Mouse (Mus musculus) midbrain, embryonic 15.5 days (tissue): ENCODE results near the gene Lrrn4. TPM values are rescaled to one million over a fixed set of nuclear protein-coding genes. Genes with fewer than 3 reads are reported as not detected.
A peak's percentile ranks its signal among the peaks of the same experiment; 100 is the strongest.

ENCODE experiments used
- ATAC-seq: fragments of 200-750 bp; cut with Nextera tagmentation; replicated peaks from 2 replicates; pipeline ENCODE4 v1.8.0; 2017; ENCODE audit warnings: moderate TSS enrichment
- H3K27ac ChIP-seq: fragments of 300-500 bp; sonication (generic); 2 replicates; pipeline ENCODE4 v1.5.1; 2015; ENCODE audit warnings: mild to moderate bottlenecking, inconsistent platforms
- H3K27me3 ChIP-seq: fragments of 300-500 bp; sonication (generic); replicated peaks from 2 replicates; pipeline ENCODE4 v1.6.1; 2015; ENCODE audit warnings: inconsistent platforms
- H3K36me3 ChIP-seq: fragments of 300-500 bp; sonication (generic); replicated peaks from 2 replicates; pipeline ENCODE4 v1.6.1; 2015; ENCODE audit warnings: inconsistent platforms
- H3K4me1 ChIP-seq: fragments of 300-500 bp; sonication (generic); 2 replicates; pipeline ENCODE4 v1.6.1; 2015; ENCODE audit warnings: inconsistent platforms
- H3K4me2 ChIP-seq: fragments of 300-500 bp; sonication (generic); 2 replicates; pipeline ENCODE4 v1.6.1; 2015; ENCODE audit warnings: inconsistent platforms, mild to moderate bottlenecking, moderate library complexity
- H3K4me3 ChIP-seq: fragments of 300-500 bp; sonication (generic); 2 replicates; pipeline ENCODE4 v1.5.1; 2015; ENCODE audit warnings: mild to moderate bottlenecking, inconsistent platforms
- H3K9ac ChIP-seq: fragments of 300-500 bp; sonication (generic); 2 replicates; pipeline ENCODE4 v1.6.1; 2015; ENCODE audit warnings: mild to moderate bottlenecking, inconsistent platforms
- H3K9me3 ChIP-seq: fragments of 300-500 bp; sonication (generic); 2 replicates; pipeline ENCODE4 v1.6.1; 2016; ENCODE audit warnings: inconsistent platforms
- WGBS: fragments of 180-500 bp; shearing (Covaris S2); methylation state at CpG from one replicate; pipeline ENCODE4 v1.1.7; 2015; ENCODE audit warnings: mixed read lengths; 5-methylcytosine and 5-hydroxymethylcytosine counted together
- polyA plus RNA-seq: library from polyadenylated mRNA; unstranded; fragments of >200 nt; fragmentation: Nextera tagmentation; extraction: Ambion mirVana; gene quantifications from 2 replicates; pipeline ENCODE4 v1.2.1, GENCODE M21; 2015

Lrrn4 gene
- polyA plus RNA-seq, 1 experiment from 2014 or later = 0.40 TPM

GRCm38 (mm10) chr2:132900596-132900995, 19.9 kb upstream of the Lrrn4 start:
- no peak for ATAC-seq
- Histone ChIP-seq H3K36me3 (no peaks in the 10 kb centered on the region), H3K4me2 (no peak overlapping the region), H3K4me1 (no peaks in the 10 kb centered on the region), H3K4me3 (no peak overlapping the region), H3K27ac (no peak overlapping the region), H3K27me3 (no peaks in the 10 kb centered on the region), H3K9ac (no peak overlapping the region), H3K9me3 (no peaks in the 10 kb centered on the region)
- 91% methylated on average over 1 of the region's 1 CpGs for WGBS

GRCm38 (mm10) chr2:132898211-132898610, 17.5 kb upstream of the Lrrn4 start:
- 60% methylated on average over 1 of the region's 1 CpGs for WGBS
- H3K27me3 ChIP-seq = no peaks in the 10 kb centered on the region
- no peak overlapping the region for H3K27ac ChIP-seq
- no peak overlapping the region for H3K9ac ChIP-seq
- H3K4me2 ChIP-seq = no peak overlapping the region
- H3K36me3 ChIP-seq = no peaks in the 10 kb centered on the region
- ATAC-seq = no peak
- H3K4me1 ChIP-seq = no peaks in the 10 kb centered on the region
- H3K4me3 ChIP-seq = no peak overlapping the region
- H3K9me3 ChIP-seq = no peaks in the 10 kb centered on the region

- no peak overlapping the region for H3K27ac ChIP-seq
- H3K9ac ChIP-seq = no peak overlapping the region
- no peaks in the 10 kb centered on the region for H3K36me3 ChIP-seq
- H3K27me3 ChIP-seq = no peaks in the 10 kb centered on the region
- H3K9me3 ChIP-seq = no peaks in the 10 kb centered on the region
- no peaks in the 10 kb centered on the region for H3K4me1 ChIP-seq
- H3K4me2 ChIP-seq = no peak overlapping the region
- ATAC-seq = no peak
- H3K4me3 ChIP-seq = no peak overlapping the region
- 90% methylated on average over 5 of the region's 5 CpGs for WGBS
These were observed 13.1 kb upstream of the Lrrn4 start for GRCm38 (mm10) chr2:132893826-132894225.

GRCm38 (mm10) chr2:132885312-132885711, 4.6 kb upstream of the Lrrn4 start:
- no peak overlapping the region for H3K9ac ChIP-seq
- no peaks in the 10 kb centered on the region for H3K9me3 ChIP-seq
- no peak overlapping the region for H3K27ac ChIP-seq
- H3K36me3 ChIP-seq = no peaks in the 10 kb centered on the region
- no peak overlapping the region for H3K4me2 ChIP-seq
- H3K4me3 ChIP-seq = no peak overlapping the region
- 92% methylated on average over 7 of the region's 7 CpGs for WGBS
- H3K27me3 ChIP-seq = peaks cover 17% of the 10 kb centered on the region
- no peak for ATAC-seq
- peaks cover 3% of the 10 kb centered on the region; the same call in 1 of the 2 replicates for H3K4me1 ChIP-seq

GRCm38 (mm10) chr2:132884303-132884967, 3.7 kb upstream of the Lrrn4 start:
- ATAC-seq = no peak
- Histone ChIP-seq H3K4me1 (peaks cover 11% of the 10 kb centered on the region), H3K36me3 (no peaks in the 10 kb centered on the region), H3K27ac (no peak overlapping the region), H3K9me3 (no peaks in the 10 kb centered on the region), H3K9ac (no peak overlapping the region), H3K4me3 (no peak overlapping the region), H3K27me3 (peaks cover 18% of the 10 kb centered on the region), H3K4me2 (no peak overlapping the region)
- 84% methylated on average over 8 of the region's 8 CpGs for WGBS

GRCm38 (mm10) chr2:132879261-132880044, 1.2 kb downstream of the Lrrn4 start:
- WGBS = under 1% methylated on average over 58 of the region's 58 CpGs
- Histone ChIP-seq H3K4me1 (peaks cover 18% of the 10 kb centered on the region), H3K4me2 (peak overlapping the region; percentile 75), H3K27ac (no peak overlapping the region), H3K9me3 (no peaks in the 10 kb centered on the region), H3K36me3 (no peaks in the 10 kb centered on the region), H3K4me3 (peak overlapping the region; percentile 48), H3K9ac (peak overlapping the region; percentile 50), H3K27me3 (peaks cover 34% of the 10 kb centered on the region)
- ATAC-seq = peak; percentile 88

- no peaks in the 10 kb centered on the region for H3K9me3 ChIP-seq
- H3K4me2 ChIP-seq = no peak overlapping the region
- H3K4me3 ChIP-seq = no peak overlapping the region
- peaks cover 18% of the 10 kb centered on the region for H3K4me1 ChIP-seq
- no peaks in the 10 kb centered on the region for H3K36me3 ChIP-seq
- no peak overlapping the region for H3K27ac ChIP-seq
- WGBS = 46% methylated on average over 1 of the region's 1 CpGs
- peaks cover 34% of the 10 kb centered on the region for H3K27me3 ChIP-seq
- ATAC-seq = no peak
- H3K9ac ChIP-seq = no peak overlapping the region
These were observed 3.7 kb downstream of the Lrrn4 start for GRCm38 (mm10) chr2:132876991-132877390.

- Histone ChIP-seq H3K27ac (no peak overlapping the region), H3K9ac (no peak overlapping the region), H3K4me1 (peaks cover 1% of the 10 kb centered on the region; the same call in 1 of the 2 replicates), H3K4me3 (no peak overlapping the region), H3K36me3 (no peaks in the 10 kb centered on the region), H3K9me3 (no peaks in the 10 kb centered on the region), H3K4me2 (no peak overlapping the region), H3K27me3 (peaks cover 13% of the 10 kb centered on the region; the same call in 1 of the 2 replicates)
- no peak for ATAC-seq
- WGBS = 85% methylated on average over 10 of the region's 10 CpGs
These were observed 6.9 kb downstream of the Lrrn4 start for GRCm38 (mm10) chr2:132873657-132874326.

- H3K4me1 ChIP-seq = no peaks in the 10 kb centered on the region
- no peak overlapping the region for H3K27ac ChIP-seq
- H3K36me3 ChIP-seq = no peaks in the 10 kb centered on the region
- no peak for ATAC-seq
- H3K9ac ChIP-seq = no peak overlapping the region
- H3K27me3 ChIP-seq = no peaks in the 10 kb centered on the region
- H3K4me3 ChIP-seq = no peak overlapping the region
- no peaks in the 10 kb centered on the region for H3K9me3 ChIP-seq
- WGBS = 78% methylated on average over 3 of the region's 3 CpGs
- H3K4me2 ChIP-seq = no peak overlapping the region
These were observed 9.0 kb downstream of the Lrrn4 start for GRCm38 (mm10) chr2:132871663-132872062.

- no peaks in the 10 kb centered on the region for H3K4me1 ChIP-seq
- H3K9ac ChIP-seq = no peak overlapping the region
- 0 out of 2 replicates have a peak, but pooled peaks cover 3% of the 10 kb centered on the region for H3K36me3 ChIP-seq
- H3K27ac ChIP-seq = no peak overlapping the region
- H3K4me3 ChIP-seq = no peak overlapping the region
- H3K4me2 ChIP-seq = no peak overlapping the region
- no peaks in the 10 kb centered on the region for H3K27me3 ChIP-seq
- 85% methylated on average over 4 of the region's 4 CpGs for WGBS
- no peak for ATAC-seq
- H3K9me3 ChIP-seq = no peaks in the 10 kb centered on the region
These were observed 10.4 kb downstream of the Lrrn4 start for GRCm38 (mm10) chr2:132870286-132870685.

GRCm38 (mm10) chr2:132869682-132870081, 11.0 kb downstream of the Lrrn4 start:
- 0 out of 2 replicates have a peak, but pooled peaks have one; percentile 14 for ATAC-seq
- Histone ChIP-seq H3K9me3 (no peaks in the 10 kb centered on the region), H3K36me3 (0 out of 2 replicates have a peak, but pooled peaks cover 3% of the 10 kb centered on the region), H3K9ac (no peak overlapping the region), H3K27ac (no peak overlapping the region), H3K4me1 (no peaks in the 10 kb centered on the region), H3K4me2 (no peak overlapping the region), H3K4me3 (no peak overlapping the region), H3K27me3 (no peaks in the 10 kb centered on the region)
- 95% methylated on average over 5 of the region's 5 CpGs for WGBS

- 87% methylated on average over 5 of the region's 5 CpGs for WGBS
- no peak overlapping the region for H3K4me2 ChIP-seq
- H3K27me3 ChIP-seq = no peaks in the 10 kb centered on the region
- no peaks in the 10 kb centered on the region for H3K9me3 ChIP-seq
- H3K4me1 ChIP-seq = no peaks in the 10 kb centered on the region
- H3K27ac ChIP-seq = no peak overlapping the region
- no peak for ATAC-seq
- H3K9ac ChIP-seq = no peak overlapping the region
- H3K4me3 ChIP-seq = no peak overlapping the region
- 0 out of 2 replicates have a peak, but pooled peaks cover 7% of the 10 kb centered on the region for H3K36me3 ChIP-seq
These were observed 13.2 kb downstream of the Lrrn4 start for GRCm38 (mm10) chr2:132867521-132867920.
